Mouse (Mus musculus) left cerebral cortex, postnatal 25 days (tissue): Measurements from ENCODE around the gene Olfr592. TPM values are rescaled to one million over a fixed set of nuclear protein-coding genes. Genes with fewer than 3 reads are reported as not detected.
"Not testable (repeated sequence)": the region's sequence is repeated elsewhere in the genome, so short reads cannot be mapped to it uniquely, and the experiment has no call there.

Experiments
- DNase-seq, 2 experiments: peaks; one replicate each; pipeline ENCODE4 v3.0.0; 2022; ENCODE audit warnings: low spot score in 2 of 2, mixed read lengths in 1 of 2
- intact Hi-C: fragments of 180-260 bp; cut with DNase I; formaldehyde crosslinking; loops from one replicate; pipeline ENCODE4 v1.15.1; 2025
- total RNA-seq, 2 experiments: library from RNA; stranded (reverse); gene quantifications; 2 replicates each; pipeline ENCODE4 v1.2.3; 2021

The Olfr592 gene
- not detected for total RNA-seq

GRCm38 (mm10) chr7:103184503-103184902 lies at the start of gene Olfr592:
Gene Olfr592 (plus strand): TSS chr7:103184803.
- DNase-seq, intact Hi-C loops: not testable (repeated sequence)

GRCm38 (mm10) chr7:103140579-103140978 lies 44.0 kb upstream of the Olfr592 start, which contains the start of gene Olfr588-ps1:
Gene Olfr588-ps1 (plus strand): TSS chr7:103140879.
- intact Hi-C loops, result no loop called here

GRCm38 (mm10) chr7:103156256-103156655 lies 28.3 kb upstream of the Olfr592 start, which contains the start of gene Olfr589:
Gene Olfr589 (minus strand): TSS chr7:103156356.
- intact Hi-C loops, result no loop called here
- DNase-seq, result no peak

More at GRCm38 (mm10) chr7:103140579-103140978, 44.0 kb upstream of the Olfr592 start, which contains the start of gene Olfr588-ps1:
- no peak for DNase-seq

- intact Hi-C loops, result no loop called here
- DNase-seq, result no peak
Observed at GRCm38 (mm10) chr7:103169697-103170096, 14.9 kb upstream of the Olfr592 start.

- no peak for DNase-seq
- intact Hi-C loops, result no loop called here
Observed at GRCm38 (mm10) chr7:103178240-103178639, 6.4 kb upstream of the Olfr592 start, which contains the start of gene Olfr591. Gene Olfr591 (minus strand): TSS chr7:103178340.

- intact Hi-C loops, result no loop called here
Observed at GRCm38 (mm10) chr7:103211562-103211961, 27.0 kb downstream of the Olfr592 start, which contains the start of gene Olfr593. Gene Olfr593 (plus strand): TSS chr7:103211862.

GRCm38 (mm10) chr7:103212050-103212449 lies 27.4 kb downstream of the Olfr592 start:
- intact Hi-C loops, DNase-seq: not testable (repeated sequence)

More at GRCm38 (mm10) chr7:103211562-103211961, 27.0 kb downstream of the Olfr592 start, which contains the start of gene Olfr593:
- DNase-seq, result no peak

GRCm38 (mm10) chr7:103216696-103217095 lies 32.1 kb downstream of the Olfr592 start, which contains the start of gene Olfr594:
Gene Olfr594 (plus strand): TSS chr7:103216996.
- intact Hi-C loops, result no loop called here

More at GRCm38 (mm10) chr7:103216696-103217095, 32.1 kb downstream of the Olfr592 start, which contains the start of gene Olfr594:
- no peak for DNase-seq

Other genes with a start within 250 kb of the Olfr592 start
- gene Olfr573-ps1, start 242.2 kb upstream of the Olfr592 start, total RNA-seq, result not detected
- gene Olfr574, start 236.3 kb upstream of the Olfr592 start, total RNA-seq, result not detected
- not detected for gene Olfr575, start 226.0 kb upstream of the Olfr592 start, total RNA-seq
- gene Olfr576, start 222.1 kb upstream of the Olfr592 start, total RNA-seq, result not detected
- not detected for gene Olfr577, start 208.9 kb upstream of the Olfr592 start, total RNA-seq
- not detected for gene Olfr578, start 195.5 kb upstream of the Olfr592 start, total RNA-seq
- not detected for gene Olfr582, start 146.8 kb upstream of the Olfr592 start, total RNA-seq
- not detected for gene Olfr583, start 133.5 kb upstream of the Olfr592 start, total RNA-seq
- not detected for gene Olfr584, start 102.9 kb upstream of the Olfr592 start, total RNA-seq
- not detected for gene Olfr585, start 87.1 kb upstream of the Olfr592 start, total RNA-seq
- gene Olfr586, start 59.2 kb upstream of the Olfr592 start, total RNA-seq, result not detected
- gene Olfr588-ps1, start 43.9 kb upstream of the Olfr592 start, total RNA-seq, result not detected
- not detected for gene Olfr589, start 28.4 kb upstream of the Olfr592 start, total RNA-seq
- not detected for gene Olfr591, start 6.5 kb upstream of the Olfr592 start, total RNA-seq
- gene Olfr593, start 27.1 kb downstream of the Olfr592 start, total RNA-seq, result not detected
- not detected for gene Olfr594, start 32.2 kb downstream of the Olfr592 start, total RNA-seq
- gene Usp17ld, start 67.7 kb downstream of the Olfr592 start, total RNA-seq, result not detected
- not detected for gene Olfr596, start 120.8 kb downstream of the Olfr592 start, total RNA-seq
- not detected for gene Olfr597, start 131.5 kb downstream of the Olfr592 start, total RNA-seq
- not detected for gene Olfr598, start 138.8 kb downstream of the Olfr592 start, total RNA-seq
- not detected for gene Olfr599, start 151.1 kb downstream of the Olfr592 start, total RNA-seq
- gene Olfr600, start 164.9 kb downstream of the Olfr592 start, total RNA-seq, result not detected
- not detected for gene Olfr601, start 177.9 kb downstream of the Olfr592 start, total RNA-seq
- not detected for gene Olfr603, start 201.4 kb downstream of the Olfr592 start, total RNA-seq
- gene Usp17lc, start 230.3 kb downstream of the Olfr592 start, total RNA-seq, result not detected